Mouse (Mus musculus) T-helper 17 cell (primary cell): ENCODE results near the gene Sarm1.

Experiments used
- in situ Hi-C, 2 experiments: fragments of 300-600 bp; cut with MboI, MseI; formaldehyde crosslinking; loops; 1 replicate in 1 of 2; 2 replicates in 1 of 2; pipeline ENCODE4 v1.15.1; 2025; ENCODE audit warnings: high pct_unique_total_duplicates in 2 of 2

Sarm1 gene

GRCm38 (mm10) chr11:78465568-78466180 is 31.9 kb downstream of the Sarm1 start, which contains the start of gene Slc46a1:
Slc46a1 (plus strand) TSS chr11:78465697.
- in situ Hi-C loops: no loop called here

GRCm38 (mm10) chr11:78465116-78465515 is 32.4 kb downstream of the Sarm1 start:
- in situ Hi-C loops: no loop called here

GRCm38 (mm10) chr11:78463286-78464036 is 34.1 kb downstream of the Sarm1 start:
- in situ Hi-C loops: no loop called here

- in situ Hi-C loops: no loop called here
These were observed 34.9 kb downstream of the Sarm1 start for GRCm38 (mm10) chr11:78462669-78463068.

GRCm38 (mm10) chr11:78461894-78462293 is 35.7 kb downstream of the Sarm1 start:
- in situ Hi-C loops: no loop called here

- in situ Hi-C loops: no loop called here
These were observed 38.8 kb downstream of the Sarm1 start for GRCm38 (mm10) chr11:78458740-78459139.

- in situ Hi-C loops: no loop called here
These were observed 42.2 kb downstream of the Sarm1 start for GRCm38 (mm10) chr11:78455308-78455707.

GRCm38 (mm10) chr11:78454276-78454675 is 43.3 kb downstream of the Sarm1 start:
- in situ Hi-C loops: no loop called here

- in situ Hi-C loops: no loop called here
These were observed 43.9 kb downstream of the Sarm1 start for GRCm38 (mm10) chr11:78453675-78454074.

GRCm38 (mm10) chr11:78450337-78450736 is 47.2 kb downstream of the Sarm1 start:
- in situ Hi-C loops: no loop called here

- in situ Hi-C loops: no loop called here
These were observed 49.3 kb downstream of the Sarm1 start for GRCm38 (mm10) chr11:78448242-78448641.

GRCm38 (mm10) chr11:78447168-78447567 is 50.4 kb downstream of the Sarm1 start:
- in situ Hi-C loops: no loop called here

- in situ Hi-C loops: no loop called here
These were observed 54.4 kb downstream of the Sarm1 start for GRCm38 (mm10) chr11:78443115-78443514.

GRCm38 (mm10) chr11:78438399-78438930 is 59.1 kb downstream of the Sarm1 start:
- in situ Hi-C loops: no loop called here

- in situ Hi-C loops: no loop called here
These were observed 60.4 kb downstream of the Sarm1 start for GRCm38 (mm10) chr11:78437182-78437581.

GRCm38 (mm10) chr11:78435776-78436349 is 61.7 kb downstream of the Sarm1 start:
- in situ Hi-C loops: no loop called here

- in situ Hi-C loops: no loop called here
These were observed 63.5 kb downstream of the Sarm1 start for GRCm38 (mm10) chr11:78434052-78434451.

- in situ Hi-C loops: no loop called here
These were observed 66.4 kb downstream of the Sarm1 start for GRCm38 (mm10) chr11:78431176-78431575.

- in situ Hi-C loops: no loop called here
These were observed 67.2 kb downstream of the Sarm1 start for GRCm38 (mm10) chr11:78430195-78430878.

GRCm38 (mm10) chr11:78428309-78428708 is 69.2 kb downstream of the Sarm1 start:
- in situ Hi-C loops: no loop called here

GRCm38 (mm10) chr11:78427655-78428054 is 69.9 kb downstream of the Sarm1 start:
- in situ Hi-C loops: no loop called here

- in situ Hi-C loops: no loop called here
These were observed 72.0 kb downstream of the Sarm1 start for GRCm38 (mm10) chr11:78425572-78425971.
